Mouse (Mus musculus) thymus, adult 18-20 months (tissue): ENCODE results near the gene 4930518I15Rik.
"Not testable (repeated sequence)": the region's sequence is repeated elsewhere in the genome, so short reads cannot be mapped to it uniquely, and the experiment has no call there.

Experiments used
- DNase-seq, 2 experiments: peaks; one replicate each; pipeline ENCODE4 v3.0.0; 2022; ENCODE audit warnings: mixed read lengths in 2 of 2

The 4930518I15Rik gene

GRCm38 (mm10) chr2:156874760-156875510, 17.2 kb upstream of the 4930518I15Rik start:
- no peak for DNase-seq

GRCm38 (mm10) chr2:156874047-156874759, 16.5 kb upstream of the 4930518I15Rik start:
- no peak for DNase-seq

DNA sequence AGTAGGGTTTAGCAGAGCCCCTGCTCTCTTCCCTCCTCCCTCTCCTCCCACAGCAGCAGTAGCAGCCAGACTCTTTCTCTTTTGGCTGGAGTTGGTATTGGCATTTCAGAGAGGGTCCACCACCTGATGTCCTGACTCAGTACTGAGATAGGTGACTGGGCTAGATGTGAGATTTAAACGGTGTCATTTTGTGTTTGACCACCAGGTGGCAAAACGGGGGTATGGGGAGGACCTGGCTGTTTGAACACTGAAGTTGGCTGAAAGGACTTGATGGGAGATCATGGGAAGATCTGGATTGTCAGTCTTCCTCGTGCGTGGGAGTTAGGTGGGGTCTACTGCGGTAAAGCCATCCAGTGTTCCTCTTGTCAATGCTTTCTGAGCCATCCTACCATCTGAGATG, 15.9 kb upstream of the 4930518I15Rik start:
- peak in 1 of 2 experiments; percentile 41 for DNase-seq

GRCm38 (mm10) chr2:156870519-156870918, 12.8 kb upstream of the 4930518I15Rik start:
- no peak for DNase-seq

- no peak for DNase-seq
Measured at GRCm38 (mm10) chr2:156869554-156869953, 11.8 kb upstream of the 4930518I15Rik start.

DNA sequence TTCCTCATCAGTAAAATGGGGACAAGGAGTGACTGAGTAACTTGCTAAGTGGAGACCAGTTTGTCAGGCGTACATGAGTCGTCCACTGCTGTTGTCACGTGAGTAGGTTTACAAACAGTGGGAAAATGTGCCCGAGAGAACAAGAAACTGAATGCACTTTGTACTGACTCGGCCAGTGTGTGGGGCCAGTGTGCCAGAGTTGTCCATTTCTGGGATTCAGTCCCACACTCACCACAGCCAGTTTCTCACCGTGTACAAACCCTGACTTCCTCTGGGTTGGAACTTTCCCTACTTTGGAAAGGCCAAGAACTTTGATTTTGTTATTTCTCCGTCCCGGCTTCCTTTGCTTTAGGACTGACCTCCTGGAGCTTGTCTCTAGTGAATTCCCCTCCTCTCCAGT, 11.2 kb upstream of the 4930518I15Rik start:
- no peak for DNase-seq

- no peak for DNase-seq
Measured at GRCm38 (mm10) chr2:156864481-156864880, 6.7 kb upstream of the 4930518I15Rik start.

DNA sequence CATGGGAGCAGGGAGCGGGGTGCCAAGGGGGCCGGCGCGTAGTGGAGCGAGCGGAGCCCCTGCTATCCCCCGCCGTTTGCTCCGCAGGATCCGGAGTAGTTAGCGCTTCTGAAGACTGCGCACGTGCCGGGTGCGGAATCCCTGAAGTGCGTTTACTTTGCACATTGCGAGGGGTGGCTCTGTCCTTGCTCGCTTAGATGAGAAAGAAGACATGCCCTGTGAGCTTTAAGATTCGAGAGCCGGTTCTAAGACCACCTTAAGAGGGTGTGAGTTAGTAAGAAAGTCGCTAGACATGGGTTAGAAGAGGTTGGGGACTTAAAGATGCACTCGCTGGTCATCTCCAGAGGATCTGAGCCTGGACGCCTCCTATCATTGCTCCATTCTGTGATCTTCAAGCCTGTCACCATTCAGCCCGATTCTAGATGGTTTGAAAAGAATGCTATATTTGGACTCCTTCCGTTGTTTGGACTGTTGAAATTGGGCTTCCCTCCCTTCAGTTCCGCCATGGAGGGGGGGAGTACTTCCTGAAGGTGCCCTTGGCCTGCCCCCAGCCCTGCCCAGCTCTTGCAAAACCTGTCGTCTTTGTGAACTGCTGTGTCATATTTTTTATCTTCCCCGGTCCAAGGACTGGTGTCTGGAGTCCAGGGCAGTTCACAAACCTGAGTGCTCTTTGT, 5.9 kb upstream of the 4930518I15Rik start:
- DNase-seq: peak in 1 of 2 experiments; percentile 52

- peak; percentile 96 for DNase-seq
Measured at GRCm38 (mm10) chr2:156862772-156863486, 5.2 kb upstream of the 4930518I15Rik start, which contains the start of gene Rab5if. Gene Rab5if, plus strand, starts transcription at chr2:156863128.

- DNase-seq: peak in 1 of 2 experiments; percentile 36
Measured at GRCm38 (mm10) chr2:156862041-156862717, 4.4 kb upstream of the 4930518I15Rik start.

DNA sequence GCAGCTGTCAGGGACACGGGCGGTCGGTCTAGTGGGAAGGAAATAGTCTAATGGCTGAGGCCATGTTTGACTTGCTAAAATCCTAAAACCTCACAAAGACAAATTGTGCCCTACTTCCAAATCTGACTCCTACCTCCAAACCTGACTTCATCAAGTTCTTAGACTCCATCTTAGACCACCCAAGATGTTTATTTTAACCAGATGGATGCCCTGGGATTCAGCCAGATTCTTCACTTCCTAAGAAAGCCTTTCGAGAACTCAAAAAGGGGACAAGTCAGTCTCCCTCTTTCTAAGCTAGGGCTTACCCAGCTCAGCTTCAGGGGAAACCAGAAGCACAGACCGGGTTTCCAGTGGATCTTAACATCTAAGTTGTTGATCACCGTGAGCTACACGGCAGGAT, 925 bp upstream of the 4930518I15Rik start:
- DNase-seq: no peak

DNA sequence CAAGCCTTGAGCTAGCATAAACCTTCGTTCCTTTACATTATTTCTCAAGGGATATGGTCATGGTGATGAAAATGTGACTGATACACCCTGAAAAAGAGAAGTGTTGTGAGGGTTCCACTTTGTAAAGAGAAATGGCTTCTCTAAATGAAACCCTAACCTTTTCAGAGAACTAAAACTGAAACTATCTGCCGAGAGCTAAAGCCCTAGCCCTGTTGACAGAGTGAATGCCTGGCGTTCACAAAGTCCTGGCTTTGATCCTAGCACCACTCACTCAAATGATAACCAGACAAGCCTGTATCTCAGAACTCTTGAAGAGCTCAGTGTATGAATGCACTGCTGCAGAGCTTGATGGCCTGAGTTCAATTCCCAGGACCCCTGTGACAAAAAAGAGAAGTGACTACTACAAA, 358 bp downstream of the 4930518I15Rik start:
- no peak for DNase-seq

GRCm38 (mm10) chr2:156856311-156856710, 1.4 kb downstream of the 4930518I15Rik start:
- no peak for DNase-seq

DNA sequence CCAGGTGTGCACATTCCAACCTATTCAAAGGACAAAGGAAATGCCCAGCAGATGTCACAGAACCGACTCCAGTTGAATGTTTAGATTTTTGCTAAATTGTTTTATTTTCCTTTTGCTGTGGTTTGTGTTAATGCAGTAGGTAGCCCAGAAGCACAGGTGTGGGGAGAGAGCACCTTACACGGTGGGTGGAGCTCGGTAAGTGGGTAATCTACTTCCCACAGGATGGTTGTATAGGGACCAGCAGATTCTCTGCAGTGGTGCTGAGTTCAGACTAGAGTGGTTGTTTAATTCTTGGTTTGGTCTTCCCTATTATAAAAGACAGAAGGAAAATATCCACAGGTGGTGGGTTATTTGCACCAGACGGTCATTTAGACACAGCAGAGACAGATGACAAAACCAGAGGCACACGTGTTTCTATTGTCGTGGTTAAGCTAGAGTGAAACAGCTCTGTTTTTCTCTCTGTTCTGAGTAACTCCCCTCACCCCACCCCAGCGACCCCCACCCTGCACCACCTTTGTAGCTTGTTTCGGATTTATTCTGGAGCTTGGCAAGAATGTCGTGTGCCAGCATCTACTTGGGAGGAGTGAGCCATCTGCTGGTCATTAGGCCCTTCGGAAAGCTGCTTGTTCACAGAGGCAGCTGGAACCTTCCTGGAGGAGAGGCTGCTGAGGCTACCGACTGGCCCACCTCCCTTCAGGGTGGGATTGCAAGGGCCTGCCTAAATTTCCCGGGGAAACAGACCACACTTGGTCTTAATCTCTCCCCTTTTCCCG, 3.6 kb downstream of the 4930518I15Rik start:
- not testable (repeated sequence) for DNase-seq

DNA sequence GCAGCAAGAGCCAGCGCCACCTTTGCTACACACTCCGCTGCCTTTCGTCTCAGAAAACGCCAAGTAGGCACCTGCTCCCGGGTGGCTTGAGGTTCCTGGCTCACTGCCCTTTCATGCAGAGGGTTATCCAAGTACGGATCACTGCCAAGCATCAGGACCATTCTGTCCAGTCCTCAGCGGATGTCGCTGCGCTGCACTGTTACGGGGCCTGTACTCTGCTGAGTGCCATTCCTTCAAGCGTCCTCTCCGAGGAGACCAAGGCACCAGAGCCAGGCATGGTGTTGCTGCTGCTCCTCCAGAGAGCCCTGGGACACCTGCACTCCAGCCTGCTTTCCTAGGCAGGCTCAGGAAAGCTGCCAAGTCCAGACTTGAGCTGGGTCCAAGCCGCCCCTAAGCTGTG, 4.2 kb downstream of the 4930518I15Rik start:
- not testable (repeated sequence) for DNase-seq

DNA sequence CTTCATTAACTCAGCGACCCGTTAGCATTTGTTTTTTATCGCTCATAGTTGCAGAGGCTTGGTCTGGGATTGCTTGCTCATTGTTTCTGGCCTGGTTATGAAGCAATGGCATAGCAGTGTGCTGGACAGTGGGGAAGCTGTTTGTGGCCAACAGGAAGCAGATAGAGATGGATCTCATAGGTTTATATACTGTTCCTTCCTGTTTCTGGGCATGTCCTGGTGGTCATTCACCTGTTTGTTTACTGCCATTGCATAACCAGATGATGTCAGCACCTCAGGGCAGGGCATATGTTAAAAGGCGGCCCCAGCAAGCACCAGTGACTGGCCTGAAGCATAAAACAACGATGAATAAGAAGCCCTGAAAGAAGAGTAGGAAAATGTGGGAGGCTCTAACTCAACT, 7.2 kb downstream of the 4930518I15Rik start:
- DNase-seq: no peak

GRCm38 (mm10) chr2:156848526-156849182, 9.1 kb downstream of the 4930518I15Rik start:
- no peak for DNase-seq

DNA sequence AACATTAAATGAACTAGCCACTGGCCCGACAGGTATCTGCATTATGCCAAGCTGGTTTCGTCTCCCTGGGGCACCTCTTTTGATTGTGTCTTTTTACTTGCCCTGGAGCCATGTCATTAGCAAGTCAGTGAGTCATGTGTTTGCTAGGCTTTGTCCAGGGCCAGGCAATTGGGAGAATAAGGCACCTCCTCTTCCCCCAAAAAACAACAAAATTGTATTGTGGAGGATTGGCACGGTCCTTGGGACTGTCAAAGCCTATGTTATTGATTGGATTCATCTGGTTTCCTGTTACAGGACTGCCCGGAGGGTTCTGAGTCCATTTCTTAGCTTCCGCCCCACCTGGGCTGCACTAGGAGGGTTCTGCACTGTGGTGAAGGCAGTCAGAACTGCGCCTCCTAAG, 10.1 kb downstream of the 4930518I15Rik start:
- DNase-seq: no peak

DNA sequence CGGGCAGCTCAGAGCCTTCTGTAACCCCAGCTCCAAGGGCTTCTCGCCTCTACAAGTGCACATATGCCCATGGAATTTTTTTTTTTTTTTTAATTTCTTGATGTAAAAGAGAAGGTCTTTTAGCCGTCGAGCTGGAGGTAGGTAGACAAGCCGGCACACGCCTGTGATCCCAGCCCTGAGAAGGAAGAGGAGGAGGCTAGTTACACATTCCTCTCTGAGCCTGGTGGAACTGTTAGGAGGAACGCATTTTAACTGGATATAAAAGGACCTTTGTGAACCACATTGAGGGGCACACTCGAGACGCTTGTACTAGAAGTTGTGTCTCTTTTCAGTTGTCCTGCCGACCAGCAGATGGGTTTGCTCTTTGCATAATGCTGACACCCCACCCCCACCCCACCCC, 13.0 kb downstream of the 4930518I15Rik start:
- no peak for DNase-seq

GRCm38 (mm10) chr2:156843331-156843730, 14.4 kb downstream of the 4930518I15Rik start:
- DNase-seq: no peak

- DNase-seq: no peak
Measured at GRCm38 (mm10) chr2:156842711-156843110, 15.0 kb downstream of the 4930518I15Rik start.
